ENCODE assay signal across 13 mouse cellular contexts in the genomic region with DNA sequence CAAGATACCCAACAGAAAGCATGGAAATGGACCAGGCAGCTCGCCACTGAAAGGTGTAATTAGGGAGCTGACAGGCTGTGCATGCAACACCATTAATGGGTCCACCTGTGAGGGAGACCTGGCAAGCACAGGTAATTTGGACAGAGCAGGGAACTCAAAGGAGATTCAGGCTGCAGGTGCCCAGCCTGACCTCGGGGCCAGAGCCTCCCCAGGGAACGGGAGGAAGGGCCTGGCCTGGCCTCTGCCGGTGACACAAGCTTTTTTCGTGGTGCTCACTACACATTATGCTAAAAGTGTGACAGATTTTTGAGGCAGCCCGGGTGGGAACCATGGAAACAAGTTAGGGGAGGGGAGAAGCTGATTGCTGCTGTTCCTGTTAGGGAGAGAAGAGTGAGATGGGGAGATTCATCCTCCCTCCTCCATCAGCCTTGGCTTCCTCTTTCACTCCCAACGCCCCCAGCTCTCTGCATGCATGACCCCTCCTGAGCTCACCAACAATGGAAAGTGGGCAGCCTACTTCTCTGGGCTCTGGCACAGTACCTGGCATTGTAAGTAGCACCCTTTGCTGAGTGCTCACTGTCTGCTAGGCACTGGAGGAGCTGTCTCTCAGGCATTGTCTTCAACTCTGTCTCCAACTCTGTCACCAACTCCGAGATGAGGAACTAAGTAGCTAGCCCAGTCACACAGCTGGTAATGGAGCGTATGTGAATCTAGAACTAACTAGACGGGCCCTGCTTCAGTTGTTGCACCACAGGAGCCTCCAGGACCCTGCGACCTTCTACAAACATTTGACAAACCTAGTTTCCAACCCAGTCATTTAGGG.
DNase-seq lines count a peak whose midpoint lies in the region; ATAC-seq lines count a peak whose summit lies in the region.
"Had no signal": no experiment of that assay in that cellular context is flagged by ENCODE, and none has a peak within 500 bp of the region (broad histone marks: within the 10 kb centered on the region; RNA-seq: fewer than 3 reads in every experiment).

No protein-coding gene starts in this region.

- no peaks in the 10 kb centered on the region for H3K9me3 ChIP-seq in midbrain, embryonic 15.5 days
- H3K9me3 ChIP-seq in heart, embryonic 11.5 days (replicated peaks; ENCODE audit: control insufficient read depth, low read length) = no peaks in the 10 kb centered on the region
- no peaks in the 10 kb centered on the region for H3K9me3 ChIP-seq in intestine, embryonic 16.5 days (ENCODE audit: control insufficient read depth, low read length)
- H3K9me3 ChIP-seq: embryonic facial prominence, embryonic 12.5 days had no signal

- H3K27me3 ChIP-seq in midbrain, embryonic 15.5 days (replicated peaks) = no peaks in the 10 kb centered on the region
- H3K27me3 ChIP-seq in heart, embryonic 11.5 days (ENCODE audit: control insufficient read depth, insufficient read depth, low read length) = peaks cover 3% of the 10 kb centered on the region; the same call in 1 of the 2 replicates
- H3K27me3 ChIP-seq in intestine, embryonic 16.5 days (replicated peaks; ENCODE audit: control insufficient read depth, insufficient read depth, low read length) = no peaks in the 10 kb centered on the region

- no peak overlapping the region for H3K27ac ChIP-seq in midbrain, embryonic 15.5 days
- no peak overlapping the region for H3K27ac ChIP-seq in heart, embryonic 11.5 days (ENCODE audit: low read depth, low read length)
- H3K27ac ChIP-seq in intestine, embryonic 16.5 days (ENCODE audit: low read length) = no peak overlapping the region
- H3K27ac ChIP-seq: embryonic facial prominence, embryonic 12.5 days had no signal

- peaks cover 16% of the 10 kb centered on the region for H3K4me1 ChIP-seq in midbrain, embryonic 15.5 days
- 0 out of 2 replicates have a peak, but pooled peaks cover 3% of the 10 kb centered on the region for H3K4me1 ChIP-seq in heart, embryonic 11.5 days (ENCODE audit: control insufficient read depth, insufficient read depth, low read length)
- H3K4me1 ChIP-seq in intestine, embryonic 16.5 days (ENCODE audit: control insufficient read depth, insufficient read depth, low read length) = no peaks in the 10 kb centered on the region
- H3K4me1 ChIP-seq: embryonic facial prominence, embryonic 12.5 days had no signal

- ATAC-seq in granulocyte monocyte progenitor cell, adult 5-6 weeks (replicated peaks; ENCODE audit: poor library complexity, severe bottlenecking) = peak; percentile 54
- ATAC-seq in midbrain, embryonic 15.5 days (replicated peaks) = 0 out of 2 replicates have a peak, but pooled peaks have one; percentile 48
- no peak for ATAC-seq in heart, embryonic 11.5 days (replicated peaks; ENCODE audit: insufficient number of reproducible peaks, low FRiP score, low TSS enrichment)
- ATAC-seq in intestine, embryonic 16.5 days = no peak

- WGBS in midbrain, embryonic 15.5 days = 25% methylated on average over 11 of the region's 11 CpGs
- WGBS in heart, embryonic 11.5 days (ENCODE audit: insufficient replicate concordance) = 61% methylated on average over 11 of the region's 11 CpGs
- WGBS in intestine, embryonic 16.5 days = 67% methylated on average over 11 of the region's 11 CpGs

- H3K4me2 ChIP-seq in midbrain, embryonic 15.5 days = no peak overlapping the region
- H3K4me2 ChIP-seq in heart, embryonic 11.5 days = no peak overlapping the region
- H3K4me2 ChIP-seq in intestine, embryonic 16.5 days (ENCODE audit: low read depth, low read length) = no peak overlapping the region
- H3K4me2 ChIP-seq: embryonic facial prominence, embryonic 12.5 days had no signal

- H3K36me3 ChIP-seq in midbrain, embryonic 15.5 days (replicated peaks) = no peaks in the 10 kb centered on the region
- H3K36me3 ChIP-seq in heart, embryonic 11.5 days (ENCODE audit: control insufficient read depth, insufficient read depth, low read length) = no peaks in the 10 kb centered on the region
- H3K36me3 ChIP-seq in intestine, embryonic 16.5 days (ENCODE audit: control insufficient read depth, insufficient read depth, low read length) = no peaks in the 10 kb centered on the region
- H3K36me3 ChIP-seq: embryonic facial prominence, embryonic 12.5 days had no signal

- DNase-seq in embryo, embryonic 11 days = peak; percentile 42
- peak; percentile 35 to 44 for DNase-seq in layer of hippocampus, postnatal 25 days (ENCODE audit: extremely low spot score in 1 of 2, low spot score in 1 of 2)
- DNase-seq in testis, postnatal 10 days (ENCODE audit: low spot score) = no peak
- DNase-seq in adrenal gland, postnatal 25 days = no peak
- DNase-seq: adrenal gland, postnatal 36 days; heart, adult 18-20 months; kidney, postnatal 10 days; lung, adult 2 months had no signal

- H3K4me3 ChIP-seq in midbrain, embryonic 15.5 days = no peak overlapping the region
- H3K4me3 ChIP-seq in heart, embryonic 11.5 days (ENCODE audit: low read depth, low read length) = no peak overlapping the region
- H3K4me3 ChIP-seq in intestine, embryonic 16.5 days (ENCODE audit: low read length) = no peak overlapping the region
- H3K4me3 ChIP-seq: embryonic facial prominence, embryonic 12.5 days had no signal

- no peak overlapping the region for H3K9ac ChIP-seq in midbrain, embryonic 15.5 days
- no peak overlapping the region for H3K9ac ChIP-seq in heart, embryonic 11.5 days (ENCODE audit: low read depth, low read length)
- H3K9ac ChIP-seq in intestine, embryonic 16.5 days (ENCODE audit: low read depth, low read length) = no peak overlapping the region
- H3K9ac ChIP-seq: embryonic facial prominence, embryonic 12.5 days had no signal

Comparison
In these comparisons a context has a peak if more than half of its experiments do, and no peak if none do; other contexts are left out.
1. DNase-seq: peak in embryo, embryonic 11 days (single experiment) and layer of hippocampus, postnatal 25 days (2 of 2); none in testis, postnatal 10 days (single experiment) and adrenal gland, postnatal 25 days (single experiment).
2. ATAC-seq: peak in granulocyte monocyte progenitor cell, adult 5-6 weeks (single experiment) and midbrain, embryonic 15.5 days (single experiment); none in heart, embryonic 11.5 days (single experiment) and intestine, embryonic 16.5 days (single experiment).